Mouse (Mus musculus): ENCODE results near the gene Bcl2l1. TPM values are rescaled to one million over a fixed set of nuclear protein-coding genes. Genes with fewer than 3 reads are reported as not detected.

Bcl2l1 gene
- total and polyA plus RNA-seq, 2 experiments = 14.9 to 30.4 TPM

DNA sequence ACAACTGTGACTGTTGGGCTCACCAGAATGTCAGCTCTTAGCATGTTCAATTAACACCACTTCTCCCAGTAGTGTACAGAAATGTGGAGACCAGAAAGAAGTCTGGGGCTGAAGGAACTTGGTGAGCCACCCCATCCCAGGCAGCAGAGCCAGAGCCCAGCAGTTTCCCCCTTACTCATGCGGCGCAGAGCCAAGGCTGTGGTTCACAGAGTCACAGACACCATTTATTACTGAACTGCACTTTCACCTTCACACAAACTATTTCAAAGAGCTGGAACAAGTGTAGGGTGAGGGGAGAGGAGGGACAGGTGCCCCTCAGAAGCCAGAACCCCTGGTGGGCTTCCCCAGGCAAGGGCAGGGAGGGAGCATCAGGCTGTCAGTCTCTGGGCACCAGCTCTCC lies 51.1 kb downstream of the Bcl2l1 start:
- Histone ChIP-seq H3K27me3 (ENCODE audit: control insufficient read depth, insufficient read depth, low read length) (no peaks in the 10 kb centered on the region), H3K36me3 (ENCODE audit: control insufficient read depth, insufficient read depth, low read length) (no peaks in the 10 kb centered on the region), H3K27ac (replicated peaks; ENCODE audit: insufficient read depth, low read depth, low read length) (no peak overlapping the region), H3K4me1 (ENCODE audit: control insufficient read depth, insufficient read depth, low read length) (peaks cover 13% of the 10 kb centered on the region), H3K9ac (ENCODE audit: low read depth, low read length) (no peak overlapping the region), H3K4me3 (ENCODE audit: insufficient read depth, low read depth, low read length) (no peak overlapping the region), H3K79me2 (ENCODE audit: control insufficient read depth, insufficient read depth, low read length) (peaks cover 10% of the 10 kb centered on the region; the same call in 1 of the 2 replicates)
- WGBS = 97% methylated on average over 2 of the region's 2 CpGs
- TF ChIP-seq CTCF (IDR thresholded peaks at IDR 0.05; ENCODE audit: low read depth, low read length) (no peak), POLR2A (IDR thresholded peaks at IDR 0.05; ENCODE audit: extremely low read depth, insufficient read depth, low read length) (no peak)
- DNase-seq (ENCODE audit: extremely low read depth, low read depth, low spot score) = no peak

DNA sequence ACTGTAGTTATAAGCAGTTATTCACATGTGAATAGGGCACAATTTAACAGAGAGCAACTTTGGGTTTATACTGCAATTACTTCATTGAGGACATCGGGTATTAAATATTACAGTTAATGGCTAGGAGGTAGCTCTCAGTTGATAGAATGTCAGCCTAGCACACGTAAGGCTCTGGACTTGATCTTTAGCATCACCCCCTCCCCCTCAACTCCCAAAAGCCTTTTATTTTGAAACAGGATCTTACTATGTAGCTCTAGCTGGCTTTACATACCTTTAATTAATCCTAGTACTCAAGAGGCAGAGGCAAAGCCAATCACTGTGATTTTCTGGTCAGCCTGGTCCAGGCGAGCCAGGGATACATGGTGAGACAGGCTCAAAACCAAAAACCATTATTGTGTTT lies 54.4 kb downstream of the Bcl2l1 start:
- Histone ChIP-seq H3K36me3 (ENCODE audit: control insufficient read depth, insufficient read depth, low read length) (no peaks in the 10 kb centered on the region), H3K9ac (ENCODE audit: low read depth, low read length) (no peak overlapping the region), H3K79me2 (ENCODE audit: control insufficient read depth, insufficient read depth, low read length) (no peaks in the 10 kb centered on the region; the same call in 1 of the 2 replicates), H3K4me1 (ENCODE audit: control insufficient read depth, insufficient read depth, low read length) (no peaks in the 10 kb centered on the region), H3K27me3 (ENCODE audit: control insufficient read depth, insufficient read depth, low read length) (no peaks in the 10 kb centered on the region), H3K27ac (replicated peaks; ENCODE audit: insufficient read depth, low read depth, low read length) (no peak overlapping the region), H3K4me3 (ENCODE audit: insufficient read depth, low read depth, low read length) (no peak overlapping the region)
- no peak for DNase-seq (ENCODE audit: extremely low read depth, low read depth, low spot score)
- 95% methylated on average over 3 of the region's 3 CpGs for WGBS
- TF ChIP-seq POLR2A (IDR thresholded peaks at IDR 0.05; ENCODE audit: extremely low read depth, insufficient read depth, low read length) = no peak
- TF ChIP-seq CTCF (IDR thresholded peaks at IDR 0.05; ENCODE audit: low read depth, low read length) = no peak

- no peaks in the 10 kb centered on the region for H3K4me1 ChIP-seq (ENCODE audit: control insufficient read depth, insufficient read depth, low read length)
- WGBS = 90% methylated on average over 2 of the region's 2 CpGs
Observed at GRCm38 (mm10) chr2:152776435-152776834, 55.1 kb downstream of the Bcl2l1 start.

GRCm38 (mm10) chr2:152776019-152776418 lies 55.5 kb downstream of the Bcl2l1 start:
- no peak overlapping the region for H3K27ac ChIP-seq (replicated peaks; ENCODE audit: insufficient read depth, low read depth, low read length)

More at GRCm38 (mm10) chr2:152776435-152776834, 55.1 kb downstream of the Bcl2l1 start:
- H3K36me3 ChIP-seq (ENCODE audit: control insufficient read depth, insufficient read depth, low read length) = no peaks in the 10 kb centered on the region
- no peak for DNase-seq (ENCODE audit: extremely low read depth, low read depth, low spot score)
- no peaks in the 10 kb centered on the region for H3K27me3 ChIP-seq (ENCODE audit: control insufficient read depth, insufficient read depth, low read length)
- no peak overlapping the region for H3K9ac ChIP-seq (ENCODE audit: low read depth, low read length)
- no peak overlapping the region for H3K27ac ChIP-seq (replicated peaks; ENCODE audit: insufficient read depth, low read depth, low read length)
- TF ChIP-seq CTCF (IDR thresholded peaks at IDR 0.05; ENCODE audit: low read depth, low read length) (no peak), POLR2A (IDR thresholded peaks at IDR 0.05; ENCODE audit: extremely low read depth, insufficient read depth, low read length) (no peak)
- no peaks in the 10 kb centered on the region; the same call in 1 of the 2 replicates for H3K79me2 ChIP-seq (ENCODE audit: control insufficient read depth, insufficient read depth, low read length)
- no peak overlapping the region for H3K4me3 ChIP-seq (ENCODE audit: insufficient read depth, low read depth, low read length)

GRCm38 (mm10) chr2:152775357-152775756 lies 56.2 kb downstream of the Bcl2l1 start:
- Histone ChIP-seq H3K36me3 (ENCODE audit: control insufficient read depth, insufficient read depth, low read length) (no peaks in the 10 kb centered on the region), H3K27me3 (ENCODE audit: control insufficient read depth, insufficient read depth, low read length) (no peaks in the 10 kb centered on the region), H3K4me1 (ENCODE audit: control insufficient read depth, insufficient read depth, low read length) (no peaks in the 10 kb centered on the region), H3K27ac (replicated peaks; ENCODE audit: insufficient read depth, low read depth, low read length) (no peak overlapping the region), H3K79me2 (ENCODE audit: control insufficient read depth, insufficient read depth, low read length) (no peaks in the 10 kb centered on the region), H3K9ac (ENCODE audit: low read depth, low read length) (no peak overlapping the region), H3K4me3 (ENCODE audit: insufficient read depth, low read depth, low read length) (no peak overlapping the region)
- TF ChIP-seq POLR2A (IDR thresholded peaks at IDR 0.05; ENCODE audit: extremely low read depth, insufficient read depth, low read length) (no peak), CTCF (IDR thresholded peaks at IDR 0.05; ENCODE audit: low read depth, low read length) (no peak)
- 69% methylated on average over 4 of the region's 4 CpGs for whole genome bisulfite sequencing
- DNase-seq (ENCODE audit: extremely low read depth, low read depth, low spot score) = no peak

More at GRCm38 (mm10) chr2:152776019-152776418, 55.5 kb downstream of the Bcl2l1 start:
- H3K9ac ChIP-seq (ENCODE audit: low read depth, low read length) = no peak overlapping the region
- 92% methylated on average over 3 of the region's 3 CpGs for WGBS
- no peak for DNase-seq (ENCODE audit: extremely low read depth, low read depth, low spot score)
- H3K79me2 ChIP-seq (ENCODE audit: control insufficient read depth, insufficient read depth, low read length) = no peaks in the 10 kb centered on the region; the same call in 1 of the 2 replicates
- no peak overlapping the region for H3K4me3 ChIP-seq (ENCODE audit: insufficient read depth, low read depth, low read length)
- no peaks in the 10 kb centered on the region for H3K27me3 ChIP-seq (ENCODE audit: control insufficient read depth, insufficient read depth, low read length)
- H3K36me3 ChIP-seq (ENCODE audit: control insufficient read depth, insufficient read depth, low read length) = no peaks in the 10 kb centered on the region
- no peak for TF ChIP-seq CTCF (IDR thresholded peaks at IDR 0.05; ENCODE audit: low read depth, low read length)
- no peak for TF ChIP-seq POLR2A (IDR thresholded peaks at IDR 0.05; ENCODE audit: extremely low read depth, insufficient read depth, low read length)
- no peaks in the 10 kb centered on the region for H3K4me1 ChIP-seq (ENCODE audit: control insufficient read depth, insufficient read depth, low read length)

DNA sequence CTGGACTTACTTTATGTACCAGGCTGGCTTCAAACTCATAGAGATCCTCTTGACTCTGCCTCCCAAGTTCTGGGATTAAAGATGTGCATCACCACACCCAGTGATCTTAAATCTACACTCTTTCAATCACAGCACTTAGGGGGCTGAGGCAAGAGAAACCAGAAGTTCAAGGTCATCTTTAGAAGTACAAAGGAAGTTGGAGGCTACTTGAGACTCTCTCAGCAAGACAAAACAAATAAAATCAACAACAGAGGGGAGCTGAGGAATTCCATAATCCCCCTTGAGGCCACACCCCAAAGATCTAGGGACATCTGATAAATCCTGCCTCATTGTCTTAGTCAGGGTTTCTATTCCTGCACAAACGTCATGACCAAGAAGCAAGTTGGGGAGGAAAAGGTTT lies 59.3 kb downstream of the Bcl2l1 start:
- Histone ChIP-seq H3K36me3 (ENCODE audit: control insufficient read depth, insufficient read depth, low read length) (no peaks in the 10 kb centered on the region), H3K79me2 (ENCODE audit: control insufficient read depth, insufficient read depth, low read length) (no peaks in the 10 kb centered on the region), H3K27ac (replicated peaks; ENCODE audit: insufficient read depth, low read depth, low read length) (no peak overlapping the region), H3K9ac (ENCODE audit: low read depth, low read length) (no peak overlapping the region), H3K27me3 (ENCODE audit: control insufficient read depth, insufficient read depth, low read length) (no peaks in the 10 kb centered on the region), H3K4me1 (ENCODE audit: control insufficient read depth, insufficient read depth, low read length) (no peaks in the 10 kb centered on the region), H3K4me3 (ENCODE audit: insufficient read depth, low read depth, low read length) (no peak overlapping the region)
- no peak for DNase-seq (ENCODE audit: extremely low read depth, low read depth, low spot score)
- TF ChIP-seq CTCF (IDR thresholded peaks at IDR 0.05; ENCODE audit: low read depth, low read length) (no peak), POLR2A (IDR thresholded peaks at IDR 0.05; ENCODE audit: extremely low read depth, insufficient read depth, low read length) (no peak)
- WGBS = 42% methylated on average over 1 of the region's 1 CpGs
